Mouse (Mus musculus): ENCODE results near the gene Ppfibp1.

DNA sequence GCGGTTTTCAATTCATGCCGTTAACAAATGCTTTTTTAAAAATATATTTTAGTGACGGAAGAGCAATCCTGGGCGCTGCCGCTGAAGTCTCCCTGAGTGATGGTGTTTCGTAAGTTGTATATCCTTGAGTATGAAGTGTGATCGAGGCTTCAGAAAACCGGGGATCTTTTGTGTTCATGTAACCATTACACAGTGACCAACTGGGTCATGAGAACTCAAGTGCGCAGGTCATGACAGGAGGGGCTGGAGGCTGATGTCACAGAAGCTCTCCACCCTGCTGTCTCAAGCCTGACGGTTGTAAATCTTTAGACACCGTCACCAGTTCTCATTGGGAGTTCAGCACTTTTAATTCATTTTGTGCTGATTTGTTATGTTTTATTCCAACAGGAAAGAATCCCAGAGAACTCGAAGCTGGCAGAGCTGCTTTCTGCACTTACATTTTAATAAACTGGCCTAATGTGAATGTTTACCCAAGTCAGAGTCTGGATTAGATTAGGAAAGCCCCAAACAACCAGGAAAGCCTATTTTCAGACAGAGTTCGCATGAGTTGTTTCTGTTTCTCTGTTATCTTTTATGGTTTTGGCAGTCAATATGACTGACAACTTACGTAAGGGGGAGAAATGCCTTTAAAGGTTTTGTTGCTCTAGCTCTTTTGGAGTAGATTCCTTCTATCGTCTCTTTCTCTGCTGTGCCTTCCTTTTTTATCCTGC lies 122.7 kb downstream of the Ppfibp1 start:
- TF ChIP-seq E2F4 (IDR thresholded peaks at IDR 0.05; ENCODE audit: insufficient replicate concordance, low read depth, low read length) (no peak), CTCF (conservative IDR thresholded peaks at IDR 0.05 in 1 of 2, IDR thresholded peaks at IDR 0.05 in 1 of 2; ENCODE audit: low read depth in 2 of 2, low read length in 2 of 2) (no peak), MAFK (IDR thresholded peaks at IDR 0.05; ENCODE audit: insufficient replicate concordance, low read length) (no peak), POLR2A (IDR thresholded peaks at IDR 0.05; ENCODE audit: low read depth, low read length) (peak; percentile 31; the same call in 1 of the 2 replicates), USF1 (IDR thresholded peaks at IDR 0.05; ENCODE audit: low read depth, low read length) (no peak), ZNF384 (IDR thresholded peaks at IDR 0.05; ENCODE audit: low read depth, low read length) (no peak), ETS1 (conservative IDR thresholded peaks at IDR 0.05; ENCODE audit: low read depth, low read length) (no peak), SMC3 (IDR thresholded peaks at IDR 0.05; ENCODE audit: low read depth, low read length) (no peak), HCFC1 (IDR thresholded peaks at IDR 0.05; ENCODE audit: low read depth, low read length) (no peak), TCF12 (IDR thresholded peaks at IDR 0.05; ENCODE audit: low read depth, low read length) (no peak), IRF4 (IDR thresholded peaks at IDR 0.05; ENCODE audit: low read depth, low read length) (no peak)
